Mouse (Mus musculus) CH12.LX (cell line): ENCODE data around the gene Rps6ka5. TPM values are rescaled to one million over a fixed set of nuclear protein-coding genes. Genes with fewer than 3 reads are reported as not detected.

Experiments used
- DNase-seq: peaks from one replicate; pipeline ENCODE4 v3.0.0-alpha.2; 2013; ENCODE audit errors: extremely low read depth
- H3K27ac ChIP-seq: 2 replicates; pipeline ENCODE4 v1.5.1; 2012; ENCODE audit warnings: low read depth, mild to moderate bottlenecking, control low read depth, moderate library complexity; ENCODE audit not compliant: insufficient read depth
- H3K27me3 ChIP-seq: replicated peaks from 2 replicates; pipeline ENCODE3; 2012; ENCODE audit warnings: inconsistent platforms
- H3K36me3 ChIP-seq, 2 experiments: replicated peaks in 1 of 2; 2 replicates each; pipeline versions ENCODE3 to v1.6.1; 2012; ENCODE audit warnings: inconsistent platforms in 1 of 2, low read length in 1 of 2, mild to moderate bottlenecking in 1 of 2, mixed read lengths in 1 of 2, moderate library complexity in 1 of 2; ENCODE audit not compliant: control insufficient read depth in 1 of 2, insufficient read depth in 1 of 2
- H3K4me1 ChIP-seq, 2 experiments: 2 replicates each; pipeline ENCODE4 v1.6.1; 2012; ENCODE audit warnings: inconsistent platforms in 1 of 2, moderate library complexity in 1 of 2; ENCODE audit not compliant: insufficient read depth in 2 of 2, control insufficient read depth in 1 of 2
- H3K4me2 ChIP-seq: 2 replicates; pipeline ENCODE4 v1.6.1; 2012; ENCODE audit warnings: low read depth, mild to moderate bottlenecking, control low read depth; ENCODE audit not compliant: poor library complexity, insufficient read depth, severe bottlenecking
- H3K4me3 ChIP-seq, 3 experiments: fragments of 150-350 bp in 1 of 3; sonication (generic) in 1 of 3; replicated peaks in 1 of 3; 2 replicates each; pipeline versions ENCODE3 to v1.5.1; 2011 to 2012; ENCODE audit warnings: low read depth in 2 of 3, low read length in 2 of 3, mild to moderate bottlenecking in 2 of 3, moderate library complexity in 2 of 3, control low read depth in 1 of 3, improper control_type of control experiment in 1 of 3, inconsistent platforms in 1 of 3, mixed read lengths in 1 of 3; ENCODE audit not compliant: poor library complexity in 1 of 3
- H3K79me2 ChIP-seq: replicated peaks from 2 replicates; pipeline ENCODE4 v1.6.1; 2012; ENCODE audit warnings: mild to moderate bottlenecking, moderate library complexity; ENCODE audit not compliant: control insufficient read depth, poor library complexity, insufficient read depth, severe bottlenecking; ENCODE audit errors: extremely low read depth
- H3K9ac ChIP-seq: 2 replicates; pipeline ENCODE4 v1.6.1; 2012; ENCODE audit warnings: low read depth, mild to moderate bottlenecking, control low read depth, moderate library complexity; ENCODE audit not compliant: insufficient read depth
- H3K9me3 ChIP-seq: replicated peaks from 2 replicates; pipeline ENCODE3; 2012; ENCODE audit warnings: low read length, inconsistent platforms, mixed read lengths
- BHLHE40 ChIP-seq: IDR thresholded peaks from 2 replicates; pipeline ENCODE4 v1.6.1; 2011; ENCODE audit warnings: mild to moderate bottlenecking, low read depth, low read length, improper control_type of control experiment
- IRF4 ChIP-seq: IDR thresholded peaks from 2 replicates; pipeline ENCODE4 v1.6.1; 2014; ENCODE audit warnings: low read depth, mild to moderate bottlenecking, inconsistent platforms, low read length, improper control_type of control experiment
- JUN ChIP-seq: IDR thresholded peaks from 2 replicates; pipeline ENCODE4 v1.6.1; 2011; ENCODE audit warnings: low read depth, mild to moderate bottlenecking, low read length, improper control_type of control experiment, moderate library complexity; ENCODE audit not compliant: insufficient read depth
- KAT2A ChIP-seq: IDR thresholded peaks from 2 replicates; pipeline ENCODE4 v1.6.1; 2012; ENCODE audit warnings: low read length, improper control_type of control experiment, inconsistent platforms; ENCODE audit not compliant: insufficient replicate concordance
- MAFK ChIP-seq: IDR thresholded peaks from 2 replicates; pipeline ENCODE4 v1.6.1; 2011; ENCODE audit warnings: low read length, improper control_type of control experiment; ENCODE audit not compliant: insufficient replicate concordance
- MAZ ChIP-seq: IDR thresholded peaks from 2 replicates; pipeline ENCODE4 v1.6.1; 2012; ENCODE audit warnings: low read depth, mild to moderate bottlenecking, inconsistent platforms, low read length, improper control_type of control experiment, moderate library complexity
- MEF2A ChIP-seq: IDR thresholded peaks from 2 replicates; pipeline ENCODE4 v1.6.1; 2014; ENCODE audit warnings: low read depth, mild to moderate bottlenecking, inconsistent platforms, low read length, improper control_type of control experiment, borderline replicate concordance
- MXI1 ChIP-seq: IDR thresholded peaks from 2 replicates; pipeline ENCODE4 v1.6.1; 2011; ENCODE audit warnings: mild to moderate bottlenecking, low read depth, low read length, improper control_type of control experiment
- MYC ChIP-seq: IDR thresholded peaks from 2 replicates; pipeline ENCODE4 v1.6.1; 2011; ENCODE audit warnings: low read depth, mild to moderate bottlenecking, improper control_type of control experiment, low read length
- NELFE ChIP-seq: IDR thresholded peaks from 2 replicates; pipeline ENCODE4 v1.6.1; 2011; ENCODE audit warnings: low read depth, low read length, improper control_type of control experiment
- PAX5 ChIP-seq: IDR thresholded peaks from 2 replicates; pipeline ENCODE4 v1.6.1; 2012; ENCODE audit warnings: low read length, inconsistent platforms, mixed read lengths
- POLR2A ChIP-seq: IDR thresholded peaks from 2 replicates; pipeline ENCODE4 v1.6.1; 2011; ENCODE audit warnings: low read depth, mild to moderate bottlenecking, improper control_type of control experiment, low read length
- RAD21 ChIP-seq: IDR thresholded peaks from 2 replicates; pipeline ENCODE4 v1.6.1; 2011; ENCODE audit warnings: low read depth, mild to moderate bottlenecking, low read length, improper control_type of control experiment, moderate library complexity
- RCOR1 ChIP-seq: conservative IDR thresholded peaks from 2 replicates; pipeline ENCODE4 v1.6.1; 2012; ENCODE audit warnings: low read depth, mild to moderate bottlenecking, inconsistent platforms, low read length, improper control_type of control experiment
- SIN3A ChIP-seq: IDR thresholded peaks from 2 replicates; pipeline ENCODE4 v1.6.1; 2012; ENCODE audit warnings: low read length, improper control_type of control experiment, inconsistent platforms
- TBP ChIP-seq: conservative IDR thresholded peaks from 2 replicates; pipeline ENCODE4 v1.6.1; 2011; ENCODE audit warnings: low read depth, low read length, improper control_type of control experiment
- ZKSCAN1 ChIP-seq: IDR thresholded peaks from 2 replicates; pipeline ENCODE4 v1.6.1; 2012; ENCODE audit warnings: low read depth, inconsistent platforms, low read length, improper control_type of control experiment, borderline replicate concordance
- ZMIZ1 ChIP-seq: IDR thresholded peaks from 2 replicates; pipeline ENCODE4 v1.6.1; 2012; ENCODE audit warnings: low read depth, mild to moderate bottlenecking, inconsistent platforms, low read length, improper control_type of control experiment
- ZNF384 ChIP-seq: IDR thresholded peaks from 2 replicates; pipeline ENCODE4 v1.6.1; 2012; ENCODE audit warnings: low read depth, low read length, improper control_type of control experiment, inconsistent platforms
- dilution Hi-C: fragments of 300-500 bp; cut with MboI; formaldehyde crosslinking; loops from 2 replicates; pipeline ENCODE4 v1.14.3; 2020; ENCODE audit warnings: low sequenced_read_pairs; ENCODE audit not compliant: extremely low pct_unique_long_range_greater_than_20kb, extremely low pct_ligation_motif_present
- in situ Hi-C: fragments of 300-500 bp; cut with MboI; formaldehyde crosslinking; loops from 3 replicates; pipeline ENCODE4 v1.14.3; 2019; ENCODE audit warnings: low sequenced_read_pairs, low pct_ligation_motif_present, low pct_unique_long_range_greater_than_20kb, mixed read lengths
- polyA plus RNA-seq: library from polyadenylated mRNA; unstranded; fragments of >175 nt; gene quantifications from 2 replicates; pipeline ENCODE4 v1.2.1, GENCODE M21; 2012; ENCODE audit warnings: low read depth; ENCODE audit not compliant: insufficient read length
- total RNA-seq, 2 experiments: library from RNA; depleted of rRNA; stranded (reverse); fragments of 300-350 nt in 1 of 2; fragments of >200 nt in 1 of 2; gene quantifications; 2 replicates each; pipeline ENCODE4 v1.2.3; 2012 to 2014

Gene Rps6ka5
- total and polyA plus RNA-seq, 3 experiments: 2.9 to 6.2 (median 4.8) TPM

DNA sequence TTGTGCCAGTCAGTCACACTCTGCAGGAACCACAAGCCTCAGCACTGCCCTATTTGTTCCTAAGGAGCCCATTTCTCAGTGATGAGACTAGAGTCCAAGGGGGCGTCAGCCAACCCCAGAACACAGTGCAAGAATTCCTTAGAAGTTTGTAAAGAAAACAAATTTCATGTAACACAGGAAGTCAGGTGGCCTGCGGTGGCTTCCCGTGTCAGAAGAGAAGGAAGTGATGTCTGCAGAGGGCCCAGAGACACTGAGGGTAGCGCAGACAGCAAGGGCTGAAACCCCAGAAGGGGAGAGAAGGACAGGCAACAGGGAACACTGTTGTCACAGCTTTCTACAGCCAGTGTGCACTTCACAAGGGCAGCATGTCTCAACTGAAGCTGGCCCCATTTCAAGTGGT is 225.5 kb downstream of the Rps6ka5 start:
- H3K79me2 ChIP-seq: no peaks in the 10 kb centered on the region
- no peaks in the 10 kb centered on the region for H3K9me3 ChIP-seq
- H3K4me2 ChIP-seq: no peak overlapping the region
- no peak overlapping the region for H3K4me3 ChIP-seq
- TF ChIP-seq MXI1 (no peak), SIN3A (no peak), ZKSCAN1 (no peak), MAZ (no peak), MYC (no peak), NELFE (no peak), RCOR1 (no peak), RAD21 (no peak), MEF2A (no peak), KAT2A (no peak), IRF4 (no peak), PAX5 (no peak), ZMIZ1 (no peak), JUN (no peak), BHLHE40 (no peak), POLR2A (no peak), ZNF384 (no peak), TBP (no peak)
- peaks cover 14 to 38% of the 10 kb centered on the region in 2 experiments for H3K36me3 ChIP-seq
- in situ Hi-C loops: no loop called here
- no peak overlapping the region for H3K27ac ChIP-seq
- dilution Hi-C loops: no loop called here
- H3K4me1 ChIP-seq: peaks cover 6 to 37% of the 10 kb centered on the region in 2 experiments
- no peaks in the 10 kb centered on the region for H3K27me3 ChIP-seq
- DNase-seq: no peak
- no peak overlapping the region for H3K9ac ChIP-seq

DNA sequence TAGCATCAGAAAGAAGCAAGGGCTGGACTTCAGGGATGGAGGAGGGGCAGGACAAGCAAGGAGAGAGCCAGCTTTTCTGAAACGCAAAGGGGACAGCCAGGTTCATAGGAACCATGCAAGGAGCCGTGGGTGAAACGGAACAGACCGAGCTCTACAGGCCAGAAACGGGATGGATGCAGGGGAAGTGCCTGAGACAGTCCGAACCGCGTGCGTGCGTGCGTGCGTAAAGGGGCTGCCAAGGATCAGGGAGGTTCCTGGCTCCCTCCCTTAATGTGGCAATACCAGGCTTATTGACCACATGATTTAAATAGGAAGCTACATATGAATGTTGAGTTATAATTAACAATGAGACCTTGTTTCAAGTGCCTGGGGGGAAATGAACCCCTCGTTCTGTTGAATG is 227.3 kb downstream of the Rps6ka5 start:
- Histone ChIP-seq H3K36me3 (peaks cover 17 to 55% of the 10 kb centered on the region in 2 experiments), H3K9ac (no peak overlapping the region), H3K27me3 (no peaks in the 10 kb centered on the region), H3K27ac (no peak overlapping the region), H3K79me2 (no peaks in the 10 kb centered on the region), H3K4me2 (no peak overlapping the region), H3K9me3 (no peaks in the 10 kb centered on the region), H3K4me3 (no peak overlapping the region), H3K4me1 (peaks cover 6 to 23% of the 10 kb centered on the region in 2 experiments)
- in situ Hi-C loops (no loop called here), dilution Hi-C loops (no loop called here)
- TF ChIP-seq SIN3A: no peak
- no peak for TF ChIP-seq MAFK
- no peak for DNase-seq

Other genes starting within 250 kb of the Rps6ka5 start
- 10.6 and 12.7 TPM in 2 replicates for gene Ttc7b, start 206.2 kb downstream of the Rps6ka5 start, total RNA-seq (2012; rRNA removed)
- 6.3 and 7.8 TPM in 2 replicates for gene Ttc7b, start 206.2 kb downstream of the Rps6ka5 start, total RNA-seq (2014; rRNA removed)
- gene Ttc7b, start 206.2 kb downstream of the Rps6ka5 start, polyA plus RNA-seq: 14.4 and 18.3 TPM in 2 replicates
- gene Dglucy, start 52.1 kb upstream of the Rps6ka5 start, total RNA-seq (2012; rRNA removed): 12.5 and 20.6 TPM in 2 replicates
- 5.3 and 5.5 TPM in 2 replicates for gene Dglucy, start 52.1 kb upstream of the Rps6ka5 start, total RNA-seq (2014; rRNA removed)
- gene Dglucy, start 52.1 kb upstream of the Rps6ka5 start, polyA plus RNA-seq: 10.1 and 11.0 TPM in 2 replicates
- gene Gpr68, start 181.2 kb upstream of the Rps6ka5 start, total RNA-seq (2012; rRNA removed): 2.3 and 4.2 TPM in 2 replicates
- gene Gpr68, start 181.2 kb upstream of the Rps6ka5 start, total RNA-seq (2014; rRNA removed): 1.2 TPM in 2 replicates
- 1.5 and 1.6 TPM in 2 replicates for gene Gpr68, start 181.2 kb upstream of the Rps6ka5 start, polyA plus RNA-seq